29 mouse cellular contexts compared by ENCODE assay signal in genomic region chr2:121683606-121684005, GRCm38 (mm10).
DNase-seq lines count a peak whose midpoint lies in the region; ATAC-seq lines count a peak whose summit lies in the region.
"Had no signal": no experiment of that assay in that cellular context is flagged by ENCODE, and none has a peak within 500 bp of the region (broad histone marks: within the 10 kb centered on the region; RNA-seq: fewer than 3 reads in every experiment).

No protein-coding gene starts in this region.

- H3K27me3 ChIP-seq in forebrain, embryonic 11.5 days (ENCODE audit: control insufficient read depth, insufficient read depth, low read length): no peaks in the 10 kb centered on the region
- no peaks in the 10 kb centered on the region for H3K27me3 ChIP-seq in forebrain, embryonic 16.5 days (replicated peaks; ENCODE audit: control insufficient read depth, insufficient read depth, low read length)
- H3K27me3 ChIP-seq in hindbrain, embryonic 11.5 days (ENCODE audit: control insufficient read depth, insufficient read depth, low read length): no peaks in the 10 kb centered on the region
- H3K27me3 ChIP-seq: CH12.LX; embryonic facial prominence, embryonic 13.5 days; heart, embryonic 12.5 days; heart, embryonic 15.5 days had no signal

- H3K9ac ChIP-seq in forebrain, embryonic 11.5 days (ENCODE audit: low read length): no peak overlapping the region
- no peak overlapping the region for H3K9ac ChIP-seq in forebrain, embryonic 16.5 days (replicated peaks; ENCODE audit: low read depth, low read length)
- H3K9ac ChIP-seq in hindbrain, embryonic 11.5 days (ENCODE audit: low read depth, low read length): no peak overlapping the region
- H3K9ac ChIP-seq: embryonic facial prominence, embryonic 13.5 days; heart, embryonic 12.5 days; heart, embryonic 15.5 days; hindbrain, embryonic 14.5 days had no signal

- H3K27ac ChIP-seq in forebrain, embryonic 11.5 days (ENCODE audit: low read depth, low read length): no peak overlapping the region
- no peak overlapping the region for H3K27ac ChIP-seq in forebrain, embryonic 16.5 days (ENCODE audit: low read length)
- H3K27ac ChIP-seq in hindbrain, embryonic 11.5 days (ENCODE audit: low read depth, low read length): no peak overlapping the region
- H3K27ac ChIP-seq: embryonic facial prominence, embryonic 13.5 days; forebrain, embryonic 10.5 days; gastrocnemius, adult 2 months; heart, embryonic 15.5 days; hindbrain, embryonic 10.5 days; hindbrain, embryonic 14.5 days; hindbrain, postnatal 0 days had no signal

- no peaks in the 10 kb centered on the region; the same call in 1 of the 2 replicates for H3K36me3 ChIP-seq in forebrain, embryonic 11.5 days (ENCODE audit: control insufficient read depth, insufficient read depth, low read length)
- no peaks in the 10 kb centered on the region for H3K36me3 ChIP-seq in forebrain, embryonic 16.5 days (ENCODE audit: control insufficient read depth, insufficient read depth)
- H3K36me3 ChIP-seq in hindbrain, embryonic 11.5 days (ENCODE audit: control insufficient read depth, insufficient read depth, low read length): no peaks in the 10 kb centered on the region
- H3K36me3 ChIP-seq: embryonic facial prominence, embryonic 13.5 days; forebrain, embryonic 10.5 days; heart, embryonic 12.5 days; heart, embryonic 15.5 days; hindbrain, embryonic 10.5 days had no signal

- peaks cover 2% of the 10 kb centered on the region; the same call in 1 of the 2 replicates for H3K4me1 ChIP-seq in forebrain, embryonic 11.5 days (replicated peaks; ENCODE audit: control insufficient read depth, insufficient read depth, low read length)
- peaks cover 1% of the 10 kb centered on the region; the same call in 1 of the 2 replicates for H3K4me1 ChIP-seq in forebrain, embryonic 16.5 days (replicated peaks; ENCODE audit: control insufficient read depth, insufficient read depth, low read length)
- H3K4me1 ChIP-seq in hindbrain, embryonic 11.5 days (replicated peaks; ENCODE audit: control insufficient read depth, insufficient read depth, low read length): no peaks in the 10 kb centered on the region
- H3K4me1 ChIP-seq: embryonic facial prominence, embryonic 13.5 days; heart, embryonic 12.5 days; heart, embryonic 15.5 days had no signal

- H3K4me2 ChIP-seq in forebrain, embryonic 11.5 days (ENCODE audit: low read depth, low read length, severe bottlenecking): no peak overlapping the region
- no peak overlapping the region for H3K4me2 ChIP-seq in forebrain, embryonic 16.5 days (ENCODE audit: low read length)
- H3K4me2 ChIP-seq in hindbrain, embryonic 11.5 days (replicated peaks; ENCODE audit: low read depth, low read length): no peak overlapping the region
- H3K4me2 ChIP-seq: embryonic facial prominence, embryonic 13.5 days; heart, embryonic 12.5 days; heart, embryonic 15.5 days; hindbrain, embryonic 14.5 days had no signal

- H3K9me3 ChIP-seq in forebrain, embryonic 11.5 days (ENCODE audit: control insufficient read depth, low read length): no peaks in the 10 kb centered on the region
- no peaks in the 10 kb centered on the region for H3K9me3 ChIP-seq in forebrain, embryonic 16.5 days (ENCODE audit: control insufficient read depth, low read length)
- no peaks in the 10 kb centered on the region for H3K9me3 ChIP-seq in hindbrain, embryonic 11.5 days (ENCODE audit: control insufficient read depth, low read length)
- H3K9me3 ChIP-seq: embryonic facial prominence, embryonic 13.5 days; forebrain, embryonic 10.5 days; heart, embryonic 15.5 days; hindbrain, embryonic 10.5 days had no signal

- no peak for ATAC-seq in forebrain, embryonic 11.5 days (replicated peaks; ENCODE audit: low FRiP score)
- ATAC-seq in forebrain, embryonic 16.5 days: no peak
- ATAC-seq in hindbrain, embryonic 11.5 days (ENCODE audit: low FRiP score): no peak
- ATAC-seq: forebrain, embryonic 14.5 days; hindbrain, postnatal 0 days; inflammation-experienced regulatory T-cells, adult 6 months had no signal

- no peak overlapping the region for H3K4me3 ChIP-seq in forebrain, embryonic 11.5 days (ENCODE audit: low read depth, low read length)
- no peak overlapping the region for H3K4me3 ChIP-seq in forebrain, embryonic 16.5 days (replicated peaks; ENCODE audit: low read length)
- no peak overlapping the region for H3K4me3 ChIP-seq in hindbrain, embryonic 11.5 days (ENCODE audit: low read depth, low read length)
- H3K4me3 ChIP-seq: embryonic facial prominence, embryonic 13.5 days; forebrain, embryonic 10.5 days; gastrocnemius, adult 2 months; heart, embryonic 12.5 days; heart, embryonic 15.5 days; hindbrain, embryonic 10.5 days had no signal

- peak; percentile 31 for DNase-seq in forebrain, embryonic 11.5 days (ENCODE audit: low spot score)
- peak; percentile 39 to 45 for DNase-seq in left cerebral cortex, adult 18-20 months (ENCODE audit: low spot score in 2 of 2)
- DNase-seq in left cerebral cortex, adult 11 months (ENCODE audit: low spot score): no peak
- DNase-seq in right cerebral cortex, postnatal 25 days: peak; percentile 32
- no peak for DNase-seq in right cerebral cortex, adult 18-20 months
- DNase-seq in hindbrain, embryonic 11.5 days (ENCODE audit: low spot score): no peak
- DNase-seq: adrenal gland, adult 2 months; adrenal gland, postnatal 14 days; B cell, adult 2 months; cerebellum, adult 11 months; cerebellum, adult 2 months; cerebellum, adult 9-11 months; cerebellum, postnatal 25 days; gastrocnemius, adult 2 months; gastrocnemius, postnatal 14 days; heart, adult 11 months; heart, postnatal 10 days; heart, postnatal 36 days had no signal

- WGBS in forebrain, embryonic 11.5 days: 91% methylated on average over 8 of the region's 8 CpGs
- 92% methylated on average over 8 of the region's 8 CpGs for WGBS in forebrain, embryonic 16.5 days
- 93% methylated on average over 8 of the region's 8 CpGs for WGBS in hindbrain, embryonic 11.5 days

Comparison
In these comparisons a context has a peak if more than half of its experiments do, and no peak if none do; other contexts are left out.
1. DNase-seq: peak in forebrain, embryonic 11.5 days (single experiment), left cerebral cortex, adult 18-20 months (2 of 2) and right cerebral cortex, postnatal 25 days (single experiment); none in left cerebral cortex, adult 11 months (single experiment), right cerebral cortex, adult 18-20 months (single experiment) and hindbrain, embryonic 11.5 days (single experiment).